Mouse (Mus musculus): ENCODE data around the gene St3gal2. TPM values are rescaled to one million over a fixed set of nuclear protein-coding genes. Genes with fewer than 3 reads are reported as not detected.

St3gal2 gene
- polyA plus RNA-seq, 1 experiment from 2014 or later: 30.3 TPM

DNA sequence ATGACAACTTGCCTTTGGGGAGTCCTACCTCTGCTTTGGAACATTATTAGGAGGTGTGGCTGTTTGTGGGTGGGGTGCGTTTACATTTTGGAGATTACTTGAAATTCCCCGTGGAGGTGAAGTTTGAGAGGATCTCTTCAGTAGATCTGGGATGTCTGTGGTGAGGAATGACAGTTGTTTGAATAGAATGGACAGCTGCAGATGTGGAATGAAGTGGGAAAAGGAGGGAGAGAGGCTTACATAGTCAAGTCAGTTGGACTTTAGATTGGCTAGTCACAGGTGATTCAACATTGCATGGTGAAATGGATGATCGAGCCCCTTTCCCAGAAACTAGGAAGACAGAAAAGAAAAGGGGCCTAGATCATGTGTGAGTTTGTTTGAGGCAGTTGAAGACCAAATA lies 12.7 kb downstream of the St3gal2 start:
- no peaks in the 10 kb centered on the region for H3K27me3 ChIP-seq
- H3K27ac ChIP-seq (replicated peaks): no peak overlapping the region
- WGBS: 93% methylated on average over 3 of the region's 3 CpGs
- H3K9ac ChIP-seq: no peak overlapping the region
- no peak overlapping the region for H3K4me3 ChIP-seq
- no peak for ATAC-seq (ENCODE audit: low FRiP score, low read depth)
- H3K9me3 ChIP-seq: no peaks in the 10 kb centered on the region
- peaks cover 3% of the 10 kb centered on the region; the same call in 1 of the 2 replicates for H3K4me1 ChIP-seq (replicated peaks)
- no peak overlapping the region for H3K4me2 ChIP-seq
- no peaks in the 10 kb centered on the region for H3K36me3 ChIP-seq

- Histone ChIP-seq H3K27ac (replicated peaks) (no peak overlapping the region), H3K4me1 (replicated peaks) (peaks cover 3% of the 10 kb centered on the region; the same call in 1 of the 2 replicates)
- ATAC-seq (ENCODE audit: low FRiP score, low read depth): no peak
Observed at GRCm38 (mm10) chr8:110933272-110933671, 13.6 kb downstream of the St3gal2 start.

GRCm38 (mm10) chr8:110936217-110936616 lies 16.5 kb downstream of the St3gal2 start:
- no peak for ATAC-seq (ENCODE audit: low FRiP score, low read depth)
- Histone ChIP-seq H3K4me1 (replicated peaks) (peaks cover 7% of the 10 kb centered on the region), H3K9me3 (no peaks in the 10 kb centered on the region), H3K27me3 (no peaks in the 10 kb centered on the region), H3K27ac (replicated peaks) (no peak overlapping the region), H3K9ac (no peak overlapping the region), H3K4me2 (no peak overlapping the region), H3K36me3 (no peaks in the 10 kb centered on the region), H3K4me3 (no peak overlapping the region)
- WGBS: 93% methylated on average over 12 of the region's 12 CpGs

More at GRCm38 (mm10) chr8:110933272-110933671, 13.6 kb downstream of the St3gal2 start:
- Histone ChIP-seq H3K36me3 (no peaks in the 10 kb centered on the region), H3K4me3 (no peak overlapping the region), H3K27me3 (no peaks in the 10 kb centered on the region), H3K4me2 (no peak overlapping the region), H3K9me3 (no peaks in the 10 kb centered on the region), H3K9ac (no peak overlapping the region)
- 88% methylated on average over 2 of the region's 2 CpGs for WGBS

DNA sequence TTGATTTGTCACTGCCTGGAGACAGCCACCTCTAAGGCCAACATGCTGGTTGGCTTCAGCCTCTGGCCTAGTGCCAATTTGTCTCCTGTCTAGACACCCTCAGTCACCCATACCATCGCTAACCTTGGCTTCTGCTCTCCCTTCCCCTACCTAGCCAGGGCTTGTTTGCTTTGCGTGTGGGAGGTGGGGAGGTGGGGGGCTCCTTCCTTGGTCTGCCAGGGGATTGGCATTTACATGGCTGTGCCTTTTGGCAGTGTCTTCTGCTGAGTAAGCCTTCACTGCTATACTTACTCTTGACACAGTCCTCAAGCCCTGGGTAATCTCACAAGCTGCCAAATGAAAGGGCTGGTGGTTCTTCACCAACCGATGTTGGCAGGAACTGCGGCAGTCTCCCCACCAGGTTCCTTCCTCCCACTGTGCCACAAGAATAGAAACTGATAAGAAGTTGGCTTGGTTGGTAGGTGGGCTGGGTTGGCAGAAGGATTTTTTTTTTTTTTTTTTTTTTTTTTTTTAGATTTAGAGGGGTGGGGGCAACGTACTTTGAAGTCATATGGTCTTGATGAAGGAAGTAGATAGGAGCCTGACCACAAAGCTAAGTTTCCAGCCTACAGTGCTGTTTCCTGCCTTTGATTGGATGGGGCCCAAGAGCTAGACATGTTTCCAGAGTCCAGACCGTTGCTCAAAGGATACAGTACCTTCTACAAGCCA lies 19.3 kb downstream of the St3gal2 start:
- Histone ChIP-seq H3K4me3 (no peak overlapping the region), H3K4me2 (no peak overlapping the region), H3K9ac (no peak overlapping the region), H3K27me3 (no peaks in the 10 kb centered on the region), H3K36me3 (no peaks in the 10 kb centered on the region), H3K4me1 (replicated peaks) (peaks cover 12% of the 10 kb centered on the region), H3K27ac (replicated peaks) (no peak overlapping the region), H3K9me3 (no peaks in the 10 kb centered on the region)
- ATAC-seq (ENCODE audit: low FRiP score, low read depth): peak; percentile 72
- WGBS: 65% methylated on average over 6 of the region's 6 CpGs

DNA sequence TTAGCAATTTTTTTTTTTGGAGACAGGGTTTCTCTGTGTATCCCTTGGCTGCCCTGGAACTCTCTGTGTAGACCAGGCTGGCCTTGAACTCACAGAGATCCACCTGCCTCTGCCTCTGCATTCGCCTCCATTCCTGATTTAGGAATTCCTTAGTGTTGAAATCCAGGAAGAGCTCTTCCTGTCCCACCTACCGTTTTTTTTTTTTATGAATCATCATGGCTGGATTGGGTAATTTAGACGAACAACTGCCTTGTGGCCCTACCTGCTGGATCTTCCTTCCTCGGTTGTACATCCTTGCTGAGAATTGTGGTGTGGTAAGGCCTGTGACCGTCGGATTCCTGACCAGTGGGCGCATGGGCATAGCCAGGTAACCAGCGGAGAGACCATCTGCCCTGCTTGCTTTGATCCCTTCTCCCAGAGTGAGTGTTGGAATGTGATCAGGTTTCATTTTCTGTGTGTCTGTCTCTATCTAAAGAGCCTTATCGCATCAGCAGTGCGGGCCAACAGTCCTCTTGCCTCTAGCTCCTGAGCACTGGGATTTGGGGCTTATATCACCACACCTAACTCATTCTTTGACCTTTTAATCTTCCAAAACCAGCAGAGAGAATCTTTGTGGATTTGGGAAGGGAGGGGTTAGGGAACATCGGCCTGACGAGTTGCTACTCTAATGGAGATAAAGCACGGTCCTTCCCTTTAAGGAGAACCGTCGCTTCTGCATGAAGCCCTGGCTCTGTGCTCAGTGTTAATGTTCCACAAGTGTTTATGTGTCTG lies 21.1 kb downstream of the St3gal2 start:
- H3K4me2 ChIP-seq: no peak overlapping the region
- no peak for ATAC-seq (ENCODE audit: low FRiP score, low read depth)
- WGBS: 88% methylated on average over 15 of the region's 15 CpGs
- no peak overlapping the region for H3K27ac ChIP-seq (replicated peaks)
- no peaks in the 10 kb centered on the region for H3K36me3 ChIP-seq
- H3K27me3 ChIP-seq: no peaks in the 10 kb centered on the region
- no peaks in the 10 kb centered on the region for H3K9me3 ChIP-seq
- peaks cover 12% of the 10 kb centered on the region for H3K4me1 ChIP-seq (replicated peaks)
- H3K4me3 ChIP-seq: no peak overlapping the region
- no peak overlapping the region for H3K9ac ChIP-seq

DNA sequence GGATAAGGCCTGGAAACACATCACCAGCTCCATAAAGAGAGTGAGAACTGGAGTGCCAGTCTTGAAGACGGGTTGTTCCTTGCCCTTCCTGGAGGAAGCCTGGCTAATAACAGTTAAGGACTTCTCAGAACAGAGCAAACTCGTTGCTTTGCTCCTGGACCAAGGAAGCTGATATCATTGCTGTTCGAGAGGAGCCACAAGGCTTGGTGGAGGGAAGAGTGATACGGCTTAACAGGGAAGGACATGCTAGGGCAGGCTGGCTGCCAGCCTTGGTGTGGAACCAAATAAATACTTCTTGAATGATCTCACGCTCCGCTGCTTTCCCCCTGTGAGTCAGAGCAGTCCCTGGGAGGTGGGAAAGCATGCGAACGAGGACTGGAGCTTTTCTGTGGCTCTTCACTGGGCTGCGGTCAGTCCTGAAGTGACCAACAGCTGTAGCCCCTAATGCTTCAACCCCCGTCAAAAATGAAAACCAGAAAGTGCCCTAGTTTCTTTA lies 21.8 kb downstream of the St3gal2 start:
- no peaks in the 10 kb centered on the region for H3K27me3 ChIP-seq
- H3K4me3 ChIP-seq: no peak overlapping the region
- no peak overlapping the region for H3K9ac ChIP-seq
- H3K4me2 ChIP-seq: no peak overlapping the region
- H3K4me1 ChIP-seq (replicated peaks): peaks cover 12% of the 10 kb centered on the region
- no peaks in the 10 kb centered on the region for H3K36me3 ChIP-seq
- WGBS: 48% methylated on average over 10 of the region's 10 CpGs
- 0 out of 2 replicates have a peak overlapping the region, but pooled peaks have one; percentile 26 for H3K27ac ChIP-seq (replicated peaks)
- ATAC-seq (ENCODE audit: low FRiP score, low read depth): 0 out of 2 replicates have a peak, but pooled peaks have one; percentile 42
- H3K9me3 ChIP-seq: no peaks in the 10 kb centered on the region

DNA sequence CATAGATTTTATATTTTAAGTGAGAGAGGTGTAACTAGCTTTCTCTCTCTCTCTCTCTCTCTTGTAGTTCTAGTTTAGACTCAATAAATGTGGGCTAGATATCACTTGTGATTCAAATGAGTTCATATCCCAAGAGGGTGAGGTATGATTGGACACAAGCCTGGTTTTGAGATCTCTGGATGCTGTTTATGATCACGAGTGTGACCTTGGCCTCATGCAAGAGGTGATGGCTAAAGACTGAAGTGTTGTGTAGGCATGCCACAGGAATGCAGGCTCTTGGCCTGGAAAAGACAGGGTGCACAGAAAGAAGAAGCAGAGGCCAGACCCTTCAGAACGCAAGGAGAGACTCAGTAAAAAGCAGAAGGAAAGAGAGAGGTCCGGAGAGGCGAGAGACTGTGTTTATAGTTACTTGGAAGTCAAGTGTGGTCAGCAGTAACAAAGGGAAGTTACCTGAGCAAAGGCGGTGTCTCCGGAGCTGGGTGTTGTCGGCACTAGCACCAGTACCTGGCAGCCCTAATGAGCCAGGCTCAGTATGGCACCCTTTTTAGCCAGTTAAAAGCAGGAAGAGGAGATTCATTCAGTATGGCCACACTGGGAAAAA lies 24.7 kb downstream of the St3gal2 start:
- H3K36me3 ChIP-seq: no peaks in the 10 kb centered on the region
- no peak for ATAC-seq (ENCODE audit: low FRiP score, low read depth)
- H3K27ac ChIP-seq (replicated peaks): no peak overlapping the region
- H3K9ac ChIP-seq: 0 out of 2 replicates have a peak overlapping the region, but pooled peaks have one; percentile 17
- no peaks in the 10 kb centered on the region for H3K27me3 ChIP-seq
- no peaks in the 10 kb centered on the region for H3K9me3 ChIP-seq
- no peak overlapping the region for H3K4me2 ChIP-seq
- H3K4me1 ChIP-seq (replicated peaks): peaks cover 7% of the 10 kb centered on the region; the same call in 1 of the 2 replicates
- H3K4me3 ChIP-seq: no peak overlapping the region
- 89% methylated on average over 7 of the region's 7 CpGs for WGBS

DNA sequence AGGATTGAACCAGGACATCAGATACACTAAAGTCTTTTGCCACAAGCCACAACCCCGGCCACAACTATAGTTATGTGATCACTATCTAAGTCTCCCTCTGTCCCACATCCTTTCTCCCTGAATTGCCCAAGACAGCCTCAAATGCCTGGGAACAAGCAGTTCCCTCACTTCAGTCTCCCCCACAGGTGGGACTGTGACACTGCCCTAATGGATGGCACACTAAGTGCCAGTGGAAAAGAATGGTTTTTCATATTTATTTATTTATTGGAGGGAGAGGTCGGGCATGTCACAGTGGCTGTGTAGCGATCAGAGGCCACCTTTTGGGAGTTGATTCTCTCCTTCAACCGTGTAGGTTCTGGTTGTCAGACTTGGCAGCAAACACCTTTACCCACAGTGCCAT lies 26.0 kb downstream of the St3gal2 start:
- H3K4me3 ChIP-seq: no peak overlapping the region

DNA sequence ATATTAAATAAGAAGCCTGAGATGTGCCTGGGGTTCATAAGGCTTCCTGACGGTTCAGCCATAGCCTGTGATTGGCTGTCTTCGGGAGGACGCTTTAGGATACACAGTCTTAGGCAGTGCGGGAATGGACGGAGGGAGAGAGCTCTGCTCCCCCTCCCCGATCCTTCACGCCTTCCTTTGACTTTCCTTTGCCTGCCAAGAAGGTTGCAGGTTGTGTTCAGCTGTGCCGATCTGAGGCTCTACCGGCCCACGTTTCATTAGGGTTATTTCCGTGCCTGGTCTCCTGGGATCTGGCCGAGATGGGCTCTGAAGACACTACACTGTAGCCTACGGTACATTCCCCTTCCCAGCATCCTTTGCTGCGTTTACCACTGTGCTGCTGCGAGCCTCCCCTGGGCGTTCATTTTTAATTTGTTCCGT lies 30.4 kb downstream of the St3gal2 start:
- 65% methylated on average over 17 of the region's 17 CpGs for WGBS
- peak overlapping the region; percentile 16; the same call in 1 of the 2 replicates for H3K4me2 ChIP-seq
- H3K27ac ChIP-seq (replicated peaks): peak overlapping the region; percentile 42
- H3K9me3 ChIP-seq: no peaks in the 10 kb centered on the region
- peak; percentile 82 for ATAC-seq (ENCODE audit: low FRiP score, low read depth)
- H3K4me1 ChIP-seq (replicated peaks): no peaks in the 10 kb centered on the region
- H3K9ac ChIP-seq: no peak overlapping the region
- no peaks in the 10 kb centered on the region; the same call in 1 of the 2 replicates for H3K36me3 ChIP-seq
- no peak overlapping the region for H3K4me3 ChIP-seq
- H3K27me3 ChIP-seq: no peaks in the 10 kb centered on the region

More for the DNA sequence above, 26.0 kb downstream of the St3gal2 start:
- Histone ChIP-seq H3K9ac (no peak overlapping the region), H3K36me3 (no peaks in the 10 kb centered on the region), H3K27ac (replicated peaks) (no peak overlapping the region), H3K9me3 (no peaks in the 10 kb centered on the region), H3K4me2 (no peak overlapping the region), H3K4me1 (replicated peaks) (peaks cover 7% of the 10 kb centered on the region; the same call in 1 of the 2 replicates), H3K27me3 (no peaks in the 10 kb centered on the region)
- ATAC-seq (ENCODE audit: low FRiP score, low read depth): no peak
- 81% methylated on average over 4 of the region's 4 CpGs for WGBS

- Histone ChIP-seq H3K27ac (replicated peaks) (no peak overlapping the region), H3K9ac (no peak overlapping the region), H3K4me3 (no peak overlapping the region), H3K27me3 (no peaks in the 10 kb centered on the region), H3K36me3 (peaks cover 18% of the 10 kb centered on the region), H3K4me1 (replicated peaks) (peaks cover 16% of the 10 kb centered on the region), H3K4me2 (no peak overlapping the region), H3K9me3 (no peaks in the 10 kb centered on the region)
- 80% methylated on average over 8 of the region's 8 CpGs for WGBS
- ATAC-seq (ENCODE audit: low FRiP score, low read depth): no peak
Observed at GRCm38 (mm10) chr8:110954776-110955175, 35.1 kb downstream of the St3gal2 start.

GRCm38 (mm10) chr8:110956619-110957450 lies 37.1 kb downstream of the St3gal2 start:
- WGBS: 77% methylated on average over 15 of the region's 15 CpGs
- Histone ChIP-seq H3K4me2 (no peak overlapping the region), H3K27ac (replicated peaks) (peak overlapping the region; percentile 57), H3K36me3 (peaks cover 18% of the 10 kb centered on the region), H3K9ac (no peak overlapping the region), H3K9me3 (no peaks in the 10 kb centered on the region), H3K27me3 (no peaks in the 10 kb centered on the region), H3K4me1 (replicated peaks) (peaks cover 16% of the 10 kb centered on the region), H3K4me3 (no peak overlapping the region)
- ATAC-seq (ENCODE audit: low FRiP score, low read depth): peak; percentile 66; the same call in 1 of the 2 replicates

All from hindbrain, embryonic 15.5 days (tissue).